ENCODE assay signal across 9 mouse cellular contexts in genomic region chr4:140559862-140560261, GRCm38 (mm10).
DNase-seq lines count a peak whose midpoint lies in the region; TF ChIP-seq lines count a peak whose summit lies in the region.
"Had no signal": no experiment of that assay in that cellular context is flagged by ENCODE, and none has a peak within 500 bp of the region (broad histone marks: within the 10 kb centered on the region; RNA-seq: fewer than 3 reads in every experiment).

No protein-coding gene starts in this region.

- no peak overlapping the region for H3K27ac ChIP-seq in kidney, adult 2 months (ENCODE audit: insufficient read depth, low read depth, low read length)
- H3K27ac ChIP-seq in thymus, adult 2 months (ENCODE audit: control insufficient read depth, insufficient read depth, low read length) = no peak overlapping the region
- H3K27ac ChIP-seq in bone marrow macrophage, adult 2 months (ENCODE audit: insufficient read depth, low read depth, low read length) = peak overlapping the region; percentile 18; the same call in 1 of the 2 replicates
- H3K27ac ChIP-seq: heart, embryonic 13.5 days had no signal

- 80% methylated on average over 4 of the region's 4 CpGs for WGBS in kidney, adult 2 months
- 73% methylated on average over 4 of the region's 4 CpGs for WGBS in thymus, adult 2 months

- no peaks in the 10 kb centered on the region for H3K27me3 ChIP-seq in kidney, adult 2 months (replicated peaks; ENCODE audit: control insufficient read depth, insufficient read depth, low read length)
- no peaks in the 10 kb centered on the region for H3K27me3 ChIP-seq in thymus, adult 2 months (ENCODE audit: control insufficient read depth, insufficient read depth, low read length)
- H3K27me3 ChIP-seq: heart, embryonic 13.5 days had no signal

- H3K4me1 ChIP-seq in kidney, adult 2 months (ENCODE audit: control insufficient read depth, insufficient read depth, low read length) = no peaks in the 10 kb centered on the region
- H3K4me1 ChIP-seq in thymus, adult 2 months (replicated peaks; ENCODE audit: control insufficient read depth, insufficient read depth, low read length) = no peaks in the 10 kb centered on the region
- H3K4me1 ChIP-seq in bone marrow macrophage, adult 2 months (ENCODE audit: control insufficient read depth, insufficient read depth, low read length) = peaks cover 18% of the 10 kb centered on the region

- TF ChIP-seq POLR2A in kidney, adult 2 months (IDR thresholded peaks at IDR 0.05; ENCODE audit: low read depth, low read length) = no peak
- TF ChIP-seq POLR2A in thymus, adult 2 months (IDR thresholded peaks at IDR 0.05; ENCODE audit: control insufficient read depth, extremely low read depth, insufficient read depth, low read length, poor library complexity) = no peak
- no peak for TF ChIP-seq POLR2A in bone marrow macrophage, adult 2 months (IDR thresholded peaks at IDR 0.05; ENCODE audit: borderline replicate concordance, low read depth, low read length)

- no peak for DNase-seq in kidney, adult 2 months
- no peak for DNase-seq in kidney, adult 9 months
- DNase-seq in thymus, adult 2 months = no peak
- DNase-seq in thymus, postnatal 36 days = no peak
- DNase-seq in urinary bladder, postnatal 14 days (ENCODE audit: low spot score) = no peak
- no peak for DNase-seq in layer of hippocampus, adult 9-11 months
- DNase-seq: cerebellum, postnatal 10 days had no signal

- peak; percentile 41 for TF ChIP-seq CTCF in kidney, adult 2 months (conservative IDR thresholded peaks at IDR 0.05; ENCODE audit: insufficient read depth, insufficient read length, low read depth, low read length)
- TF ChIP-seq CTCF in thymus, adult 2 months (IDR thresholded peaks at IDR 0.05; ENCODE audit: borderline replicate concordance, control insufficient read depth, extremely low read depth, insufficient read depth, low read length, poor library complexity) = peak; percentile 41; the same call in 1 of the 2 replicates
- TF ChIP-seq CTCF in bone marrow macrophage, adult 2 months (IDR thresholded peaks at IDR 0.05; ENCODE audit: low read depth, low read length) = peak; percentile 67

- H3K4me3 ChIP-seq in kidney, adult 2 months (ENCODE audit: insufficient read depth, low read depth, low read length) = no peak overlapping the region
- no peak overlapping the region for H3K4me3 ChIP-seq in thymus, adult 2 months (ENCODE audit: control insufficient read depth, insufficient read depth, low read length)
- no peak overlapping the region for H3K4me3 ChIP-seq in bone marrow macrophage, adult 2 months (ENCODE audit: insufficient read depth, low read length)
- H3K4me3 ChIP-seq: heart, embryonic 13.5 days had no signal

- H3K36me3 ChIP-seq in kidney, adult 2 months (ENCODE audit: control insufficient read depth, insufficient read depth, low read length) = peaks cover 13% of the 10 kb centered on the region
- no peaks in the 10 kb centered on the region for H3K36me3 ChIP-seq in thymus, adult 2 months (ENCODE audit: control insufficient read depth, insufficient read depth, low read length)
